Mouse (Mus musculus): ENCODE data around the gene Atpif1.

DNA sequence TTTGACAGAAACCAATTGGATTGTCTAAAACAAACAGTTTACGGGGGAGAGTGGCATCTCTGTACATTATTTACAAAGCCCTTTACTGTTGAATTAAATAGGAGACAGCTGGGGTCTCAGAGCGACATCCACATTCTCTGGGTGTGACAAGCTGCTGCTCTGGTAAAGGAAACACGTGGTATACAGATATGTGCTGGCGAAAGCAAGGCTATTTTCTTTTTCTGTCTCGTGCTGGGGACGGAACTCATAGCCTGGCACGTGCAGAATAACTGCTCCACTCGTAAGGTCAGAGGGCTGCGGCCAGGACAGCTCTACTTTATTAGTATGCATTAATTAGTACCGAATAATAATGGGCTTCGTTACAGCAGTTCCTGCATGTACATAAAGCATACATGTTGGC is 39.9 kb upstream of the Atpif1 start:
- TF ChIP-seq CTCF (IDR thresholded peaks at IDR 0.05; ENCODE audit: borderline replicate concordance, extremely low read depth, insufficient read depth, insufficient read length): no peak
- TF ChIP-seq POLR2A (IDR thresholded peaks at IDR 0.05; ENCODE audit: borderline replicate concordance, extremely low read depth, insufficient read depth, insufficient read length, poor library complexity, severe bottlenecking): no peak

All from brain, embryonic 14.5 days (tissue).